Mouse (Mus musculus) thymus, adult 2 months (tissue): Measurements from ENCODE around the gene St6galnac3. TPM values are rescaled to one million over a fixed set of nuclear protein-coding genes. Genes with fewer than 3 reads are reported as not detected.

Experiments
- DNase-seq: peaks from one replicate; pipeline ENCODE4 v3.0.0; 2021
- H3K27ac ChIP-seq: fragments of 200-500 bp; 2 replicates; pipeline ENCODE4 v1.5.1; 2012; ENCODE audit warnings: low read length, control low read depth; ENCODE audit not compliant: control insufficient read depth, insufficient read depth
- H3K27me3 ChIP-seq: fragments of 200-500 bp; 2 replicates; pipeline ENCODE4 v1.6.1; 2012; ENCODE audit warnings: mild to moderate bottlenecking, low read length, moderate library complexity, mixed read lengths; ENCODE audit not compliant: control insufficient read depth, insufficient read depth
- H3K36me3 ChIP-seq: fragments of 200-500 bp; 2 replicates; pipeline ENCODE4 v1.6.1; 2012; ENCODE audit warnings: mild to moderate bottlenecking, low read length, moderate library complexity; ENCODE audit not compliant: control insufficient read depth, insufficient read depth
- H3K4me1 ChIP-seq: fragments of 200-500 bp; replicated peaks from 2 replicates; pipeline ENCODE4 v1.6.1; 2012; ENCODE audit warnings: low read length; ENCODE audit not compliant: control insufficient read depth, insufficient read depth
- H3K4me3 ChIP-seq: fragments of 200-500 bp; 2 replicates; pipeline ENCODE4 v1.5.1; 2012; ENCODE audit warnings: mild to moderate bottlenecking, low read length, control low read depth, moderate library complexity; ENCODE audit not compliant: control insufficient read depth, insufficient read depth
- CTCF ChIP-seq: fragments of 200-500 bp; IDR thresholded peaks from 2 replicates; pipeline ENCODE4 v1.5.1; 2012; ENCODE audit warnings: mild to moderate bottlenecking, control low read depth, low read length, moderate library complexity, borderline replicate concordance; ENCODE audit not compliant: control insufficient read depth, poor library complexity, insufficient read depth; ENCODE audit errors: extremely low read depth
- POLR2A ChIP-seq: fragments of 200-500 bp; IDR thresholded peaks from 2 replicates; pipeline ENCODE4 v1.6.1; 2012; ENCODE audit warnings: mild to moderate bottlenecking, low read length, control low read depth, moderate library complexity; ENCODE audit not compliant: control insufficient read depth, poor library complexity, insufficient read depth; ENCODE audit errors: extremely low read depth
- WGBS: fragments of 180-500 bp; shearing (Covaris S2); methylation state at CpG from one replicate; pipeline ENCODE4 v1.1.7; 2018; 5-methylcytosine and 5-hydroxymethylcytosine counted together
- polyA plus RNA-seq: library from polyadenylated mRNA; depleted of rRNA; stranded (reverse); fragments of >200 nt; gene quantifications from 2 replicates; pipeline ENCODE4 v1.2.3, GENCODE M21; 2012

Gene St6galnac3
- polyA plus RNA-seq, 1 experiment, result 1.3 TPM

GRCm38 (mm10) chr3:153663841-153664427 is 61.0 kb downstream of the St6galnac3 start:
- no peaks in the 10 kb centered on the region for H3K36me3 ChIP-seq
- no peak overlapping the region for H3K4me3 ChIP-seq
- H3K27ac ChIP-seq, result no peak overlapping the region
- 56% methylated on average over 10 of the region's 10 CpGs for WGBS
- H3K4me1 ChIP-seq, result 0 out of 2 replicates have a peak, but pooled peaks cover 3% of the 10 kb centered on the region
- DNase-seq, result no peak
- no peaks in the 10 kb centered on the region for H3K27me3 ChIP-seq
- no peak for TF ChIP-seq CTCF
- TF ChIP-seq POLR2A, result no peak

GRCm38 (mm10) chr3:153662796-153663195 is 62.2 kb downstream of the St6galnac3 start:
- 96% methylated on average over 9 of the region's 9 CpGs for WGBS
- no peaks in the 10 kb centered on the region for H3K27me3 ChIP-seq
- no peaks in the 10 kb centered on the region for H3K36me3 ChIP-seq
- H3K4me1 ChIP-seq, result no peaks in the 10 kb centered on the region
- no peak for DNase-seq
- H3K4me3 ChIP-seq, result no peak overlapping the region
- H3K27ac ChIP-seq, result no peak overlapping the region
- no peak for TF ChIP-seq CTCF
- TF ChIP-seq POLR2A, result no peak

GRCm38 (mm10) chr3:153661927-153662326 is 63.0 kb downstream of the St6galnac3 start:
- WGBS, result 93% methylated on average over 7 of the region's 7 CpGs
- no peaks in the 10 kb centered on the region for H3K27me3 ChIP-seq
- no peak for TF ChIP-seq CTCF
- TF ChIP-seq POLR2A, result no peak
- no peaks in the 10 kb centered on the region for H3K4me1 ChIP-seq
- no peak for DNase-seq
- no peaks in the 10 kb centered on the region for H3K36me3 ChIP-seq
- H3K4me3 ChIP-seq, result no peak overlapping the region
- H3K27ac ChIP-seq, result no peak overlapping the region

- 95% methylated on average over 15 of the region's 15 CpGs for WGBS
- no peaks in the 10 kb centered on the region for H3K36me3 ChIP-seq
- DNase-seq, result no peak
- H3K4me1 ChIP-seq, result no peaks in the 10 kb centered on the region
- TF ChIP-seq POLR2A (no peak), CTCF (no peak)
- H3K27me3 ChIP-seq, result no peaks in the 10 kb centered on the region
- H3K27ac ChIP-seq, result no peak overlapping the region
- H3K4me3 ChIP-seq, result no peak overlapping the region
Observed at GRCm38 (mm10) chr3:153659575-153660168, 65.3 kb downstream of the St6galnac3 start.

GRCm38 (mm10) chr3:153658051-153658777 is 66.8 kb downstream of the St6galnac3 start:
- no peaks in the 10 kb centered on the region for H3K36me3 ChIP-seq
- H3K4me3 ChIP-seq, result no peak overlapping the region
- 67% methylated on average over 22 of the region's 22 CpGs for WGBS
- no peak overlapping the region for H3K27ac ChIP-seq
- TF ChIP-seq POLR2A (no peak), CTCF (peak; percentile 57; the same call in 1 of the 2 replicates)
- no peaks in the 10 kb centered on the region for H3K4me1 ChIP-seq
- peak; percentile 52 for DNase-seq
- no peaks in the 10 kb centered on the region for H3K27me3 ChIP-seq

- peak; percentile 43 for DNase-seq
- no peaks in the 10 kb centered on the region for H3K36me3 ChIP-seq
- WGBS, result 46% methylated on average over 9 of the region's 9 CpGs
- no peak overlapping the region for H3K27ac ChIP-seq
- no peaks in the 10 kb centered on the region for H3K4me1 ChIP-seq
- TF ChIP-seq POLR2A (no peak), CTCF (no peak)
- no peak overlapping the region for H3K4me3 ChIP-seq
- no peaks in the 10 kb centered on the region for H3K27me3 ChIP-seq
Observed at GRCm38 (mm10) chr3:153655071-153655470, 69.9 kb downstream of the St6galnac3 start.
